In genomic region chr2:31416968-31417367, GRCm38 (mm10) we compare ENCODE assay signal across 16 mouse cellular contexts.
"Had no signal": no experiment of that assay in that cellular context is flagged by ENCODE, and none has a peak within 500 bp of the region (broad histone marks: within the 10 kb centered on the region; RNA-seq: fewer than 3 reads in every experiment).

No protein-coding gene starts in this region.

- H3K36me3 ChIP-seq: midbrain, embryonic 10.5 days; midbrain, embryonic 12.5 days; neural tube, embryonic 12.5 days had no signal

- H3K4me2 ChIP-seq: lung, embryonic 14.5 days; midbrain, embryonic 12.5 days; neural tube, embryonic 12.5 days had no signal

- ATAC-seq: midbrain, embryonic 16.5 days had no signal

- H3K27ac ChIP-seq: midbrain, embryonic 10.5 days; midbrain, embryonic 12.5 days; neural tube, embryonic 12.5 days had no signal

- H3K9ac ChIP-seq: lung, embryonic 14.5 days; midbrain, embryonic 12.5 days; neural tube, embryonic 12.5 days had no signal

- H3K4me1 ChIP-seq: midbrain, embryonic 12.5 days had no signal

- H3K4me3 ChIP-seq: midbrain, embryonic 10.5 days; midbrain, embryonic 12.5 days; myocyte; neural tube, embryonic 12.5 days had no signal

- H3K9me3 ChIP-seq: midbrain, embryonic 10.5 days; midbrain, embryonic 12.5 days; neural tube, embryonic 12.5 days had no signal

- DNase-seq: lung, adult 18-20 months; lung, embryonic 14.5 days; lung, postnatal 10 days; lung, postnatal 4 days; midbrain, embryonic 14.5 days; right cerebral cortex, postnatal 14 days; right cerebral cortex, postnatal 4 days; spleen, adult 18-20 months; thymus, adult 18-20 months; thymus, postnatal 14 days; thymus, postnatal 36 days had no signal

- H3K27me3 ChIP-seq: neural tube, embryonic 12.5 days had no signal
